Mouse (Mus musculus) kidney, embryonic 15.5 days (tissue): ENCODE measurements around the gene Sema6b. TPM values are rescaled to one million over a fixed set of nuclear protein-coding genes. Genes with fewer than 3 reads are reported as not detected.
"Not testable (repeated sequence)": the region's sequence is repeated elsewhere in the genome, so short reads cannot be mapped to it uniquely, and the experiment has no call there.

Experiments used
- ATAC-seq: fragments of 200-750 bp; cut with Nextera tagmentation; replicated peaks from 2 replicates; pipeline ENCODE4 v1.8.0; 2017; ENCODE audit warnings: moderate TSS enrichment; ENCODE audit not compliant: low FRiP score
- H3K27ac ChIP-seq: fragments of 300-500 bp; sonication (generic); 2 replicates; pipeline ENCODE4 v1.5.1; 2015; ENCODE audit warnings: mild to moderate bottlenecking, inconsistent platforms
- H3K27me3 ChIP-seq: fragments of 300-500 bp; sonication (generic); 2 replicates; pipeline ENCODE4 v1.6.1; 2015; ENCODE audit warnings: inconsistent platforms
- H3K36me3 ChIP-seq: fragments of 300-500 bp; sonication (generic); 2 replicates; pipeline ENCODE4 v1.6.1; 2015; ENCODE audit warnings: inconsistent platforms
- H3K4me1 ChIP-seq: fragments of 300-500 bp; sonication (generic); 2 replicates; pipeline ENCODE4 v1.6.1; 2015; ENCODE audit warnings: inconsistent platforms
- H3K4me2 ChIP-seq: fragments of 300-500 bp; sonication (generic); 2 replicates; pipeline ENCODE4 v1.6.1; 2015; ENCODE audit warnings: moderate library complexity, mild to moderate bottlenecking, inconsistent platforms
- H3K4me3 ChIP-seq: fragments of 300-500 bp; sonication (generic); replicated peaks from 2 replicates; pipeline ENCODE4 v1.5.1; 2015; ENCODE audit warnings: mild to moderate bottlenecking, inconsistent platforms
- H3K9ac ChIP-seq: fragments of 300-500 bp; sonication (generic); 2 replicates; pipeline ENCODE4 v1.6.1; 2015; ENCODE audit warnings: mild to moderate bottlenecking, inconsistent platforms
- H3K9me3 ChIP-seq: fragments of 300-500 bp; sonication (generic); replicated peaks from 2 replicates; pipeline ENCODE4 v1.6.1; 2016; ENCODE audit warnings: inconsistent platforms
- WGBS: fragments of 180-500 bp; shearing (Covaris S2); methylation state at CpG from one replicate; pipeline ENCODE4 v1.1.7; 2015; ENCODE audit warnings: mixed read lengths; 5-methylcytosine and 5-hydroxymethylcytosine counted together
- polyA plus RNA-seq: library from polyadenylated mRNA; unstranded; fragments of >200 nt; fragmentation: Nextera tagmentation; extraction: Ambion mirVana; gene quantifications from 2 replicates; pipeline ENCODE4 v1.2.1, GENCODE M21; 2015

Gene Sema6b
- polyA plus RNA-seq, 1 experiment from 2014 or later, result 1.5 TPM

DNA sequence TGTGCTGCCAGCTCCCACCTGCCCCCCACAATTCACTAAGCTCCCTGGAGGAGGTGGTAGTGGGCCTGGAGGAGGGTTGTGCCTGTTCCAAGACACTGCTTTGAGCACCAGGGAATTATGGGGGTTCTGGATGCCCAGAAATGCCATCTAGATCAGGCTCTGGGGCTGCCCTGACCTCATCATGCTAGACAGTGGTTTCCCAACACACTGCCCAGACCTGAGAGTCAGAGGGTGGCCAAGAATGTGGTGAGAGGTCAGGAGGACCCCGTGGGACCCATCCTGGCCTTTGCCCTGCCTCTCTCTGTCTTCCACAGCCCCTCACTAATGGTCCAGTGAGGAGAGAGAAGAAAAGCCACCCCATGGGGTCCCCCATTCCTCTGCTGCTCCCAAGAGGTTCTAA, 29.1 kb downstream of the Sema6b start:
- Histone ChIP-seq H3K27me3 (0 out of 2 replicates have a peak, but pooled peaks cover under 1% of the 10 kb centered on the region), H3K9ac (no peak overlapping the region), H3K27ac (no peak overlapping the region), H3K4me2 (no peak overlapping the region), H3K36me3 (0 out of 2 replicates have a peak, but pooled peaks cover 4% of the 10 kb centered on the region), H3K4me3 (no peak overlapping the region), H3K4me1 (no peaks in the 10 kb centered on the region), H3K9me3 (no peaks in the 10 kb centered on the region)
- 63% methylated on average over 1 of the region's 1 CpGs for WGBS
- ATAC-seq, result no peak

GRCm38 (mm10) chr17:56110571-56110970, 29.6 kb downstream of the Sema6b start:
- H3K4me1 ChIP-seq, result no peaks in the 10 kb centered on the region
- no peaks in the 10 kb centered on the region for H3K27me3 ChIP-seq
- 68% methylated on average over 4 of the region's 4 CpGs for WGBS
- no peaks in the 10 kb centered on the region for H3K9me3 ChIP-seq
- H3K4me2 ChIP-seq, result no peak overlapping the region
- H3K4me3 ChIP-seq, result no peak overlapping the region
- 0 out of 2 replicates have a peak, but pooled peaks cover 4% of the 10 kb centered on the region for H3K36me3 ChIP-seq
- H3K27ac ChIP-seq, result no peak overlapping the region
- no peak for ATAC-seq
- H3K9ac ChIP-seq, result no peak overlapping the region

DNA sequence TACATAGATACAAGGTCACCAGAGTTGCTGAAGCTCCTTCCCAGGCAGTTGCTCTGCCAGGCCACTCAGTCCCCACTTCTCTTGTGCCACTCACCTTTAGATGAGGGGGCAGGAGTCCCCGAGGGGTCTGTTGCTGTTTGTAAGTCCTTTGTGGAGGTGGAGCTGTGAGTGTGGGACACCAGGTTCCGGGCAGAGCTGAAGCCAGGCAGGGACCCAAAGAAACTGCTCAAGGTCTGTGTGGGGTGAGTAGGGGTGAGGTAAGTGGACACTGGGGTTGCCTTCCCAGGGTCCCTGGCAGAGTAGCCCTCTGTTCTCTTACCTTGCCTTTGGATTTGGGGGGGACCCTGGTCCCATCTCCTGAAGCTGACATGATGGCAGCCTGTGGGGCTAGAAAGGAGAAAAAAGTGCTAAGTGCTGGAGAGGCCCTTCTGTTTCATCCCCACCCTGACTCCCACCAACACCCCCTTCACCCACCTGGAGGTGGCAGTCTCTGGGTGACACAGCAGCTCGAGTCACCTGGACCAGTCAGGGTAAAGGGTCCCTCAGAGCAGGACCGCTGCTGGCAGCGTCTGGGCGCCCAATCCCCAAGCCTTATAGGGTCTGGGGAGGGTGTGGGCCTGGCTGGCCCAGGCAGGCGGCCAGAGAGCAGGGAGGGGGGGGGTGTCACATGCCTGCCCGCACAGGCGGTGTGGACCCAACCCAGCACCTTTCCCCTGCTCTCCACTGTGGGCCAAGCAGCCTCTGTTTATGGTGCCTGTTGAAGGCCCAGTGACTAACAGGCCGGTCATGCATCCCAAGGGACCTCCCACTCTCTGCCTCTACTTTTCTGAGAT, 30.7 kb downstream of the Sema6b start, which contains the start of gene Plin4:
Plin4 (minus strand) TSS at position 585 of the 833 bp plus-strand sequence.
- WGBS, result 57% methylated on average over 10 of the region's 10 CpGs
- H3K9ac ChIP-seq, result no peak within 1 kb of the TSS
- peak; percentile 20; the same call in 1 of the 2 replicates for ATAC-seq

GRCm38 (mm10) chr17:56108334-56109044, 31.7 kb downstream of the Sema6b start:
- Histone ChIP-seq H3K4me1 (no peaks in the 10 kb centered on the region), H3K4me2 (no peak overlapping the region), H3K27me3 (no peaks in the 10 kb centered on the region), H3K4me3 (no peak overlapping the region), H3K36me3 (peaks cover 8% of the 10 kb centered on the region; the same call in 1 of the 2 replicates), H3K9me3 (no peaks in the 10 kb centered on the region), H3K9ac (no peak overlapping the region), H3K27ac (no peak overlapping the region)
- WGBS, result 82% methylated on average over 6 of the region's 6 CpGs
- 0 out of 2 replicates have a peak, but pooled peaks have one; percentile 18 for ATAC-seq

More for the DNA sequence above, 30.7 kb downstream of the Sema6b start, which contains the start of gene Plin4:
- 0 out of 2 replicates have a peak, but pooled peaks cover 4% of the 10 kb centered on the region for H3K36me3 ChIP-seq
- H3K9me3 ChIP-seq, result no peaks in the 10 kb centered on the region
- no peak within 1 kb of the TSS for H3K4me2 ChIP-seq
- H3K4me1 ChIP-seq, result no peaks in the 10 kb centered on the region
- no peaks in the 10 kb centered on the region for H3K27me3 ChIP-seq
- no peak within 1 kb of the TSS for H3K27ac ChIP-seq
- no peak within 1 kb of the TSS for H3K4me3 ChIP-seq

GRCm38 (mm10) chr17:56107736-56108135, 32.4 kb downstream of the Sema6b start:
- Histone ChIP-seq H3K4me3 (no peak overlapping the region), H3K9me3 (no peaks in the 10 kb centered on the region), H3K27me3 (no peaks in the 10 kb centered on the region), H3K27ac (no peak overlapping the region), H3K9ac (no peak overlapping the region), H3K4me2 (no peak overlapping the region), H3K4me1 (no peaks in the 10 kb centered on the region), H3K36me3 (peaks cover 16% of the 10 kb centered on the region)
- no peak for ATAC-seq
- WGBS, result 77% methylated on average over 2 of the region's 2 CpGs

DNA sequence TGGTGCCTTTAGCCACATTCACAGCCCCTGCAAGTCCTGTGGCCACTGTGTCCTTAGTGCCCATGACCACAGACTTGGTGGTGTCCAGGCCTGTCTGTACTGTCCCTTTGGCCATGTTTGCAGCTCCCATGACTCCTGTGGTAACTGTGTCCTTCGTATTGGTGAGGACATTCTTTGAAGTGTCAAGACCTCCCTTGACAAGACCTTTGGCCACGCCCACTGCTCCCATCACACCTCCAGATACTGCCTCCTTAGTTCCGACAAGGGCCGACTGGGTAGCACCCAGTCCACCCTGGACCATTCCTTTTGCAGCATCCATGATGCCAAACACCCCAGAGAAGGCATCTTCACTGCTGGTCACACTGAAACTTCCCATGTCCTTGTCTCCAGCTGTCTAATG, 33.2 kb downstream of the Sema6b start:
- Histone ChIP-seq H3K27me3 (no peaks in the 10 kb centered on the region), H3K4me3 (no peak overlapping the region), H3K27ac (no peak overlapping the region), H3K4me2 (no peak overlapping the region), H3K4me1 (no peaks in the 10 kb centered on the region), H3K9ac (no peak overlapping the region), H3K36me3 (peaks cover 23% of the 10 kb centered on the region), H3K9me3 (no peaks in the 10 kb centered on the region)
- no peak for ATAC-seq
- 60% methylated on average over 4 of the region's 4 CpGs for WGBS

DNA sequence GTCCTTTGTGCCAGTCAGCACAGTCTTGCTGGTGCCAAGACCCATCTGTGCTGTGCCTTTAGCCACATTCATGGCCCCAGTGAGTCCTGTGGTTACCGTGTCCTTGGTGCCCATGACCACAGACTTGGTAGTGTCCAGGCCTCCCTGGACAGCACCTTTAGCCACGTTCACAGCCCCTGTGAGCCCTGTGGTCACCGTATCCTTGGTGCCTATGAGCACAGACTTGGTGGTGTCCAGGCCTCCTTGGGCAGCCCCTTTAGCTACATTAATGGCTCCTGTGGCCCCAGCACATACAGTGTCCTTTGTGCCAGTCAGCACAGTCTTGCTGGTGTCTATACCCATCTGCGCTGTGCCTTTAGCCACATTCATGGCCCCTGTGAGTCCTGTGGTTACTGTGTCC, 33.7 kb downstream of the Sema6b start:
- H3K36me3 ChIP-seq, result peaks cover 29% of the 10 kb centered on the region
- H3K4me1 ChIP-seq, ATAC-seq, H3K9me3 ChIP-seq, H3K4me2 ChIP-seq, H3K27me3 ChIP-seq, H3K9ac ChIP-seq, H3K27ac ChIP-seq, H3K4me3 ChIP-seq: not testable (repeated sequence)
- 94% methylated on average over 4 of the region's 4 CpGs for WGBS

GRCm38 (mm10) chr17:56104821-56105220, 35.3 kb downstream of the Sema6b start:
- not testable (repeated sequence) for H3K9ac ChIP-seq, H3K27me3 ChIP-seq, ATAC-seq, H3K4me3 ChIP-seq, H3K4me1 ChIP-seq, H3K27ac ChIP-seq, H3K9me3 ChIP-seq, H3K4me2 ChIP-seq
- WGBS, result 95% methylated on average over 3 of the region's 5 CpGs
- H3K36me3 ChIP-seq, result peaks cover 45% of the 10 kb centered on the region

DNA sequence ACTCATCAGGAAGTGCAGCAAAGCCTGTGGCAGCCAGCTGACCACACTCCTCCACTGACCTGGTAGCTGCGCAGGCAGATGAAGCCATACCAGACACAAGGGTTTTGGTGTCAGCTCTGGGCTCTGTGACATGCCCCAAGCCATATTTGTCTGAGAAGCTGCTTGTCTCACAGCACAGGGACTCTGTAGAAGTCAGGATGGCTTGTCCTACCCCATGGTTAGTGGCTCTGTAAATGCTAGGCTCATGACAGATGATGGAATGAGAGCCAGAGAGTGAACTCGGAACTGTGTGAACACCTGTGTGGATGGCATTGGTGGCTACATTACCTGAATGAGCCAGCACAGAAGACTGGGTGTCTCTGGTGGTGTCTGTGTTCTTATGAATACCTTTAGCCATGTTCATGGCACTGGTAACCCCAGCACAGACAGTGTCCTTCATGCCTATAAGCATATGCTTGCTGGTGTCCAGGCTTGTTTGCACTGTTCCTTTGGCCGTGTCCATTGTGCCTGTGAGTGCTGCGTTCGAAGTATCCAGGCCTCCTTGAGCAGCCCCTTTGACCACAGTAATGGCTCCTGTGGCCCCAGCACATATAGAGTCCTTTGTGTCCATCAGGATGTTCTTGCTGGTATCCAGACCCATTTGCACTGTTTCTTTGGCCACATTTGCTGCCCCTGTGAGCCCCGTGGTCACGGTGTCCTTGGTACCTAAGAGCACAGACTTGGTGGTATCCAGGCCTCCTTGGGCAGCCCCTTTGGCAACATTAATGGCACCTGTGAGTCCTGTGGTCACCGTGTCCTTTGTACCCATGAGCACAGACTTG, 36.5 kb downstream of the Sema6b start:
- Histone ChIP-seq H3K4me2 (no peak overlapping the region), H3K27ac (no peak overlapping the region), H3K4me3 (no peak overlapping the region), H3K4me1 (no peaks in the 10 kb centered on the region), H3K9me3 (no peaks in the 10 kb centered on the region), H3K36me3 (peaks cover 53% of the 10 kb centered on the region), H3K27me3 (no peaks in the 10 kb centered on the region), H3K9ac (no peak overlapping the region)
- WGBS, result 97% methylated on average over 8 of the region's 8 CpGs
- no peak for ATAC-seq

DNA sequence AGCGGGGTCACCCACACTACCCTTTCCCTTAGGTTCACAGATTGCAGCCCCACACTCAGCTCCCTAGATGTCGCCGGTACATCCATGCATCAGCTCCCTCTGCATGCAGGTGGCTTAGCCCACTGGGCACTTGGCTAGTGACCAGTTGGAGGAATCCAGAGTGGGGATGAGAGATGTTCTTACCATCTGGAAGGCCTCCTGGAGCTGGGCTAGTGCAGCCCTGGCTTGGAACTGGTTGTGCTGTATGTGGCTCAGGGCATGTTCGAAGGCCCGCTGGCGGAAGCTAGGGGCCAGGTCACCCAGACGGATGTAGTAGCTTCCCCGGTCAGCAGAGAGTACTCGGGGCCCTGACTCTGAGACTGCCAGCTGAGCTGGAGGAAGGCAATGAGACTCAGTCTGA, 37.2 kb downstream of the Sema6b start:
- WGBS, result 93% methylated on average over 9 of the region's 9 CpGs
- Histone ChIP-seq H3K4me3 (no peak overlapping the region), H3K4me1 (no peaks in the 10 kb centered on the region)

DNA sequence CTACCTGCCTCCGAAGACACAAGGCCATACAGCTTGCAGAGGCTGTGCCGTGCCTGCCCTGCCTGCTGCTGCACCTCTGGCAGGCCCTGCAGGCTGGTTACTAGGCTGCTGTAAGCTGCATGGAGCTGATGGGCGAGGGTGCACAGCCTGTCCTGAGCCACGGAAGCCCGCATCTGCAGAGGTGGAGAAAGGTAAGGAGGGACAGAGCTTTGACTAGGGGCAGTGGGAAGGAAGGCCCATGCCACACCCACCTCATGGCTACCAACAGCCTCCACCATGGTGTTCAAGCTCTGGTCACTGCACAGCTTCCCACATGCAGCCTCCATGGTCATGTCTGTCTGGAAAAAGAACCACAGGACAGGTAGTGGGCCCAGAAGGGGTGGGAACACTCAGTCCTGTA, 38.0 kb downstream of the Sema6b start:
- Histone ChIP-seq H3K4me1 (no peaks in the 10 kb centered on the region), H3K9ac (no peak overlapping the region), H3K27ac (no peak overlapping the region), H3K27me3 (no peaks in the 10 kb centered on the region), H3K4me2 (no peak overlapping the region), H3K36me3 (peaks cover 67% of the 10 kb centered on the region), H3K9me3 (no peaks in the 10 kb centered on the region), H3K4me3 (no peak overlapping the region)
- ATAC-seq, result no peak
- 95% methylated on average over 5 of the region's 5 CpGs for WGBS

More for the DNA sequence above, 37.2 kb downstream of the Sema6b start:
- Histone ChIP-seq H3K4me2 (no peak overlapping the region), H3K36me3 (peaks cover 59% of the 10 kb centered on the region), H3K27me3 (no peaks in the 10 kb centered on the region), H3K27ac (no peak overlapping the region), H3K9me3 (no peaks in the 10 kb centered on the region), H3K9ac (no peak overlapping the region)
- no peak for ATAC-seq
